Mouse (Mus musculus) heart, embryonic 16.5 days (tissue): Measurements from ENCODE around the gene Inpp5k. TPM values are rescaled to one million over a fixed set of nuclear protein-coding genes. Genes with fewer than 3 reads are reported as not detected.
"Not testable (repeated sequence)": the region's sequence is repeated elsewhere in the genome, so short reads cannot be mapped to it uniquely, and the experiment has no call there.

Experiments
- ATAC-seq: fragments of 200-750 bp; cut with Nextera tagmentation; replicated peaks from 2 replicates; pipeline ENCODE4 v1.8.0; 2017; ENCODE audit warnings: moderate number of reproducible peaks; ENCODE audit not compliant: insufficient read depth, low FRiP score; ENCODE audit errors: extremely low read depth
- H3K27ac ChIP-seq: fragments of 300-500 bp; sonication (generic); 2 replicates; pipeline ENCODE4 v1.5.1; 2014; ENCODE audit warnings: mild to moderate bottlenecking, low read length, control low read depth, moderate library complexity
- H3K27me3 ChIP-seq: fragments of 300-500 bp; sonication (generic); 2 replicates; pipeline ENCODE4 v1.6.1; 2014; ENCODE audit warnings: low read length, mixed read lengths; ENCODE audit not compliant: control insufficient read depth, insufficient read depth
- H3K36me3 ChIP-seq: fragments of 300-500 bp; sonication (generic); 2 replicates; pipeline ENCODE4 v1.6.1; 2014; ENCODE audit not compliant: control insufficient read depth, insufficient read depth
- H3K4me1 ChIP-seq: fragments of 300-500 bp; sonication (generic); 2 replicates; pipeline ENCODE4 v1.6.1; 2014; ENCODE audit warnings: low read length, mixed read lengths; ENCODE audit not compliant: control insufficient read depth, insufficient read depth
- H3K4me2 ChIP-seq: fragments of 300-500 bp; sonication (generic); 2 replicates; pipeline ENCODE4 v1.6.1; 2014; ENCODE audit warnings: low read depth, mild to moderate bottlenecking, control low read depth, low read length
- H3K4me3 ChIP-seq: fragments of 300-500 bp; sonication (generic); 2 replicates; pipeline ENCODE4 v1.5.1; 2014; ENCODE audit warnings: mild to moderate bottlenecking, control low read depth, low read length
- H3K9ac ChIP-seq: fragments of 300-500 bp; sonication (generic); 2 replicates; pipeline ENCODE4 v1.6.1; 2014; ENCODE audit warnings: low read length, control low read depth
- H3K9me3 ChIP-seq: fragments of 300-500 bp; sonication (generic); replicated peaks from 2 replicates; pipeline ENCODE4 v1.6.1; 2016; ENCODE audit warnings: low read length; ENCODE audit not compliant: control insufficient read depth
- whole genome bisulfite sequencing: fragments of 180-500 bp; shearing (Covaris S2); extraction: QIAGEN DNeasy Blood & Tissue Kit; methylation state at CpG from one replicate; pipeline ENCODE4 v1.1.7; 2014; 5-methylcytosine and 5-hydroxymethylcytosine counted together
- polyA plus RNA-seq: library from polyadenylated mRNA; unstranded; fragments of >200 nt; fragmentation: Nextera tagmentation; extraction: Ambion mirVana; gene quantifications from 2 replicates; pipeline ENCODE4 v1.2.1, GENCODE M21; 2015

The Inpp5k gene
- polyA plus RNA-seq, 1 experiment from 2014 or later: 31.1 TPM

DNA sequence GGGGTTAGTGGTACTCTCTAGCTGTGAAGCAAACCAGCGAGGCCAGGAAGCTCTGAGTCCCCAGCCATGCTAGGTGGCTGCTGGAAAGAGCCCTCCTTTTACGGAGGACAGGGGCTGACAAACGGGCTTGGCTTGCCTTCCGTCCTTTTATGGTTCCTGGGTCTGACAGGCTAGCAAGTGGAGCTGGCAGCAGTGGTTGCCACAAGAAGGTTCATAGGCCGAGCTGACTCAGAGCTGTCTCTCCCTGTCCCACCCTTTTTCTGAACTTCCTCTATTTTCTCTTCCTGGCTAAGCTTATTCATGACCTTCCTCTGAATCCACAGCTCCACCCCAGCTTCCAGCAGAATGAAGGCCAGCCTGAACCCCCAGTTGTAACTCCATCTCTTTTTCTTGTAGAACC, 38.2 kb upstream of the Inpp5k start:
- no peak overlapping the region for H3K27ac ChIP-seq
- H3K27me3 ChIP-seq: no peaks in the 10 kb centered on the region
- peaks cover 14% of the 10 kb centered on the region for H3K36me3 ChIP-seq
- no peak for ATAC-seq
- no peaks in the 10 kb centered on the region for H3K9me3 ChIP-seq
- no peak overlapping the region for H3K4me3 ChIP-seq
- H3K4me1 ChIP-seq: peaks cover 29% of the 10 kb centered on the region
- 62% methylated on average over 5 of the region's 5 CpGs for WGBS
- no peak overlapping the region for H3K4me2 ChIP-seq
- no peak overlapping the region for H3K9ac ChIP-seq

DNA sequence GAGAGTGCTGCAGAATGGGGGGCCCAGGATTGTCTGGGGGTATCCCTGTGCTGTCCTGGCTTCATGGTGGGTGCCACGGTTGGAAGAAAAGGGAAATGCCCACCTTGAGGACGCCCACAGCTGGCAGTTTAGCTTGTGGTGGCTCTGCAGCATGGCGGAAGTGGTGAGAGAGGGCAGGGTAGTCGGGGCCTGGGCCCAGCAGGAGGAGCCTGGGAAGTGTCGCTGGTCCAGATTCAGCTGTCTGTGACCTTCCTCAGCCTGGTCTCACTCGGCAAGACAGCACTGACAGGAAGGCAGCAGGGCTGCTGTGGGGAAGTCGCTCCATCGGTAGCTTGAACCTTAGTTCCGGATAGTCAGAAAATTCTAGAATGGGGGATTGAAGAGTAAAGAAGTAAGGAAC, 36.4 kb upstream of the Inpp5k start:
- H3K4me1 ChIP-seq: peaks cover 19% of the 10 kb centered on the region
- H3K4me2 ChIP-seq: no peak overlapping the region
- ATAC-seq: no peak
- peaks cover 23% of the 10 kb centered on the region for H3K36me3 ChIP-seq
- H3K4me3 ChIP-seq: no peak overlapping the region
- H3K9me3 ChIP-seq: no peaks in the 10 kb centered on the region
- 80% methylated on average over 9 of the region's 9 CpGs for WGBS
- no peaks in the 10 kb centered on the region for H3K27me3 ChIP-seq
- H3K9ac ChIP-seq: no peak overlapping the region
- no peak overlapping the region for H3K27ac ChIP-seq

DNA sequence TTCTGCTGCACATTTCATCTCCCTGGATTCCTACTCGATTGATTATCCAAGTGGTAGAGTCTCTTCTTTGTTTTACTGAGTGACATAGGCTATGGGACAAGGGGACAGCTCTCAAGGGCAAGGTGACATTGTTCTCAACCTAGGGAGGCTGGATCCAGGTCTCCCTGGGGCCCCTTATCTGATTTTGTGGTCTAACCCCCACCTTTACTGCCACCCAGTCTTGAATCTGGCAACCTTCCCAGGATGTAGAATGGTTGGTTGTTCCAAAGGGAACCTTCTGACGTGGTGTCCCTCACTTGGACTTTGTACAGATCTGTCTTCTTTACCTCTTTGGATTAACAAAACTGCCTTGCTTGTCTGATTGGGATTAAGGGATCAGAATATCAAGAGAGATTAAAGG, 35.4 kb upstream of the Inpp5k start:
- 0 out of 2 replicates have a peak overlapping the region, but pooled peaks have one; percentile 7 for H3K27ac ChIP-seq
- no peak overlapping the region for H3K9ac ChIP-seq
- H3K27me3 ChIP-seq: no peaks in the 10 kb centered on the region
- H3K4me3 ChIP-seq: no peak overlapping the region
- H3K36me3 ChIP-seq: peaks cover 29% of the 10 kb centered on the region
- peaks cover 19% of the 10 kb centered on the region for H3K4me1 ChIP-seq
- 51% methylated on average over 2 of the region's 2 CpGs for WGBS
- H3K9me3 ChIP-seq: no peaks in the 10 kb centered on the region
- ATAC-seq: no peak
- no peak overlapping the region for H3K4me2 ChIP-seq

DNA sequence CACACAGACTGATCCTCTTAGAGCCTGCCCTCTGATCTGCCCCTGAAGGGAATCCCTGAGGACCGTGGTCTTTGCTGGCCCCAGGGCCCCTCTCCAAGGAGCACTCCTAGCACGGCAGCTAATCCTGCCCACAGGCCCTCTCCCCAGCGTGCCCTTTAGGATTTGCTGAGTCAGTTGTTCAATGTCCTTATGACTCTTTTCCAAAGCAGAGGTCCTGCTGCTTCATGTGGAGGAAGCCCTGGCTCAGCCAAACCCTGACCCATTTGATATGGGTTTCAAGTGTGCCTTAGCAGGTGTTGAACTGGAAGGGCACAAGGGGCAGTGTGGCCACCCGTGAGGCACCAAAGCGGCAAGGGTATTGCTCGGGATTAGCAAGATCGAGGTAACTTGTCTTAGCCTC, 35.0 kb upstream of the Inpp5k start:
- H3K4me2 ChIP-seq: no peak overlapping the region
- no peak for ATAC-seq
- H3K27me3 ChIP-seq: no peaks in the 10 kb centered on the region
- WGBS: 75% methylated on average over 7 of the region's 7 CpGs
- peaks cover 33% of the 10 kb centered on the region for H3K36me3 ChIP-seq
- H3K9ac ChIP-seq: no peak overlapping the region
- no peak overlapping the region for H3K27ac ChIP-seq
- peaks cover 19% of the 10 kb centered on the region for H3K4me1 ChIP-seq
- H3K9me3 ChIP-seq: no peaks in the 10 kb centered on the region
- H3K4me3 ChIP-seq: no peak overlapping the region

DNA sequence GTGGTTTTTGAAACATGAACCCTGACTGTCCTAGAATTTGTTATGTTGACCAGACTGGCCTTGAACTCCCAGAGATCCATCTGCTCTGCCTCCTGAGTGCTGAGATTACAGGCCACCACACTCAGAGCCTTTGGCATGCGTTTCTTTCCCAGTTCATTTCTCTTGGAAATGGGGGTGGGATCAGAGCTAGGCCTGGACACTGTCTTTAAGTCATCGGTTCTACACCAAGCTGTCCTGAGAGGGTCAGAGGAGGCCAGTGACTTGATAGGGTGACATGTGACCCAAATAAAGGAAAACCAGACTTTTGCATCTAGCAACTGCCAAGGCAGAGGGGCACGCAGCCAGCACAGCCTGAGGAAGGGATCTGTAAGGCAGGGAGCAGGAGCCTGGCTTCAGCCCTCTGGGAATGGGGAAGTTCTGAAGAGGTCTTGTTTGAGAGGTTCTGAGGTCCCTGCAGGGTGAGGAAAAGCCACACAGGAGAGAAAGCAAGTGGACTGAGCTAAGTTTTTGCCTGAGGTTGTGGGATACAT, 34.0 kb upstream of the Inpp5k start:
- Histone ChIP-seq H3K4me1 (peaks cover 19% of the 10 kb centered on the region), H3K9ac (no peak overlapping the region), H3K9me3 (no peaks in the 10 kb centered on the region), H3K36me3 (peaks cover 42% of the 10 kb centered on the region), H3K27ac (no peak overlapping the region), H3K4me2 (no peak overlapping the region), H3K27me3 (no peaks in the 10 kb centered on the region), H3K4me3 (no peak overlapping the region)
- ATAC-seq: no peak
- WGBS: 48% methylated on average over 3 of the region's 3 CpGs

DNA sequence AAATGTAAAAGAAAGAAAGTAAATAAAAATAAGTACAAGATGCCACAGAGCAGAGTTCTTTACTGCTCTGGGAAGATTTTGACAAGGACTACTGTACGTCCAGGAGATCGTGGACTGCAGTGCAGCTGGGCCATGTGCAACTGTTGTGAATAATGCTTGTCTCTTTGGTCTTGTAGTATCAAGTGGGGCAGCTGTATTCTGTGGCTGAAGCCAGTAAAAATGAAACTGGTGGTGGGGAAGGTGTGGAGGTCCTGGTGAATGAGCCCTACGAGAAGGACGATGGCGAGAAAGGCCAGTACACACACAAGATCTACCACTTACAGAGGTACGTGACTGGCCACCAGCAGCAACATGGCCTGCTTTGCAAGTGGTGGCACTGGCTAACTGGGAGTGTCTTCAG, 32.8 kb upstream of the Inpp5k start:
- H3K9ac ChIP-seq: no peak overlapping the region
- H3K4me2 ChIP-seq: no peak overlapping the region
- 0 out of 2 replicates have a peak overlapping the region, but pooled peaks have one; percentile 5 for H3K27ac ChIP-seq
- H3K9me3 ChIP-seq: no peaks in the 10 kb centered on the region
- H3K27me3 ChIP-seq: no peaks in the 10 kb centered on the region
- no peak for ATAC-seq
- H3K36me3 ChIP-seq: peaks cover 42% of the 10 kb centered on the region
- no peak overlapping the region for H3K4me3 ChIP-seq
- peaks cover 15% of the 10 kb centered on the region for H3K4me1 ChIP-seq
- 92% methylated on average over 6 of the region's 6 CpGs for WGBS

DNA sequence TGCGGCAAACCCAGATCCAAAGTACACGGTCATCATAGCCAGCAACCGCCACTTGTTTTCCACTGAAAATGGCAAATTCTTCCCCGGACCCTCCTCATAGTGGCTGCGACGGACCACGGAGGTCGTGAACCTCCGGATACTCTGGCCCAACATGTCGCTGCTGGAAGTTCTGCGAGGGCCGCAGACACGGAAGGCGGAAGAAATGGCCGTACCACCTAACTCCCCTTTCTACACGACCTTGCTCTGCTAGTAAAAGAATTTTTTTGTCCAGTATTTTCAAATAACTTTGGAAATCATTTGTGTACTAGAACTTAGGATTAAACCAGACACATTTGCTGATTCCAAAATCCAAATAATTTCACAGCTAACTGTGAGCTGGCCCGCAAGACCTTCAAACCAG, 31.0 kb upstream of the Inpp5k start:
- H3K4me3 ChIP-seq, H3K4me2 ChIP-seq, H3K27ac ChIP-seq, H3K9ac ChIP-seq, H3K9me3 ChIP-seq, ATAC-seq, H3K27me3 ChIP-seq: not testable (repeated sequence)
- Histone ChIP-seq H3K4me1 (peaks cover 15% of the 10 kb centered on the region), H3K36me3 (peaks cover 36% of the 10 kb centered on the region)
- 93% methylated on average over 16 of the region's 17 CpGs for WGBS

DNA sequence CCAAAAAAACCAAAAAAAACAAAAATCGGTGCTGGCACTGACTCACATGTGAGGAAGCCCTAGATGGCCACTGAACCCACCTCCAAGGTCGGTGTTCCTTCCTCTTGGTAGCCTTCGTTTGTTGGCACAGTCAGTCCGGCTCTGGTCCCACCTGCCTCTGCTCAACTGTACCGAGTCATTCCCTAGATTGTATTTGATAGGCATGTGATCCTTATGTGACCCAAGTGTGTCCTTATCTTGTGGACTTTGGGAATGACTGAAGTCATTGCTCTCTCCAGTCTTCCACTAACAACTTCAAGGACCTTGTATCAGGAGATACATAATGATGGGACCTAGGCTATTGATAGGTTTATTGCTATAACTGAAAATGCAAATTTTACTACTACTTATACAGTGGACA, 26.0 kb upstream of the Inpp5k start:
- no peak for ATAC-seq
- Histone ChIP-seq H3K27me3 (no peaks in the 10 kb centered on the region), H3K36me3 (peaks cover 40% of the 10 kb centered on the region), H3K4me3 (no peak overlapping the region), H3K4me1 (no peaks in the 10 kb centered on the region), H3K9ac (no peak overlapping the region), H3K27ac (no peak overlapping the region), H3K4me2 (no peak overlapping the region), H3K9me3 (no peaks in the 10 kb centered on the region)
- WGBS: 71% methylated on average over 5 of the region's 5 CpGs

DNA sequence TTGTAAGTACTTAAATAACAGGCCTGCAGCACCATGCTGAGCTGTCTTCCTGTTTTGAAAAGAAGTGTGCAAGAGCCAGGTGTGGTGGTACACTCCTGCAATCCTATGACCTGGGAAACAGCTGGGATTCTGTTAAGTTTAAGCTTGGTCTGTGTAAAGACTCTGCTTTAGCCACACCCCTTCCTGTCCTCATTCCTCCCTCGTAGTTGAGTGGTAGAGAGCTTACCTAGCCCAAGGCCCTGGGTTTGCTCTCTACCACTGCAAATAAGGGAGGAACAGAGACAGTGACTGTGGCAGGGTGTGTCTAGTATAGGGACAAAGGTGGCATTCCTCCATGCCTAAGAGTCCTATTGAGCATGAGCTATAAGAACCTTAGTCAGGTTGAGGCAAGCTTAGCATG, 25.5 kb upstream of the Inpp5k start:
- H3K4me2 ChIP-seq: no peak overlapping the region
- ATAC-seq: no peak
- H3K9me3 ChIP-seq: no peaks in the 10 kb centered on the region
- no peak overlapping the region for H3K4me3 ChIP-seq
- H3K9ac ChIP-seq: no peak overlapping the region
- H3K4me1 ChIP-seq: no peaks in the 10 kb centered on the region
- WGBS: 27% methylated on average over 1 of the region's 1 CpGs
- H3K36me3 ChIP-seq: peaks cover 41% of the 10 kb centered on the region
- no peak overlapping the region for H3K27ac ChIP-seq
- no peaks in the 10 kb centered on the region for H3K27me3 ChIP-seq
